Mouse (Mus musculus): ENCODE measurements around the gene Gtf2f1.
"Not testable (repeated sequence)": the region's sequence is repeated elsewhere in the genome, so short reads cannot be mapped to it uniquely, and the experiment has no call there.

The Gtf2f1 gene

DNA sequence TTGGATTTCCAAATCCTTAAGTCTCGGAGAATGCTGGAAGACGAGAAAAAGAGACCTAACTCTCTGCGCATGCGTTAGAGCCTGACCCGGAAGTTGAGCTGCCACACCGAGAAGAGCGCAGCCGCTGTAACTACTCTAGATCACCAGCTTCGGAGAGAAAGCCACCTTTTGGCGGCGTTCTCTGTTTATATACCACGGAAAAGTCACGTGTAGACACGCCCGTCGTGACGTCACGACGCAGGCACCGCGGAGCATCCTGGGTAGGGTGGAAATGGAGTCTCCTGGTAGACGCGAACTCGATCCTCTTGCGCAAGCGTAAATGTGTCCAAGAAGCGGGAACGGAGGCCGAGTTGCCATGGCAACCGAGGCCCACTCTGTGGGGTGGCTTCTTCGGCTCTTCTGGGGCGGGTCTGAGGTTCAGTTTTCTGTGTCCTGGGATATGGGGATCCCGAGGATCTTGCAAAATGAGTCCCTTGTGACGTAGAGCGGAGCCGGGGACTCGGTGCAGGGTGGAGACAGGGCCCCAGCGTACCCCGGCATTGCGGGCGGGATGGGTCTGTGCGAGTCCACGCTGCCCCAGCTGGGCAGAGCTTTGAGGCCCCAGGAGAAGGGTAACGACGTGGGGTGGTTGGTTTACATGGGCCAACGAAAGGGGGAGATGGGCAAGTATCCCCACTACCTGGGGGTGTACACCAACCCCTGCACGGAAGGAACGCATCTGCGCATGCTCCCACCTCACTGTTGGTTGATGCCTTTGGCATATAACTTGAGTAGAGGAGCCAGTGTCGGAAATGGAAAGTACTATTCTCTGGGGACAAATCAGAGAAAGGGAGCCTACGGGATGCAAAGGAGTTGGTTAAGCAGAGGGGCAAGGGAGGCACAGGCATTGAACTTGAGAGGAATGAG is at the start of gene Gtf2f1, which contains the start of gene Gm17949:
Gene Gtf2f1 (minus strand): TSS at position 53 of the 906 bp plus-strand sequence.
Gene Gm17949 (plus strand): TSS at position 234 of the 906 bp plus-strand sequence.
- peak; percentile 98 for DNase-seq (ENCODE audit: low spot score)

- peak; percentile 96 for DNase-seq (ENCODE audit: low spot score)
These were observed 49.2 kb upstream of the Gtf2f1 start for GRCm38 (mm10) chr17:57060231-57060801.

DNA sequence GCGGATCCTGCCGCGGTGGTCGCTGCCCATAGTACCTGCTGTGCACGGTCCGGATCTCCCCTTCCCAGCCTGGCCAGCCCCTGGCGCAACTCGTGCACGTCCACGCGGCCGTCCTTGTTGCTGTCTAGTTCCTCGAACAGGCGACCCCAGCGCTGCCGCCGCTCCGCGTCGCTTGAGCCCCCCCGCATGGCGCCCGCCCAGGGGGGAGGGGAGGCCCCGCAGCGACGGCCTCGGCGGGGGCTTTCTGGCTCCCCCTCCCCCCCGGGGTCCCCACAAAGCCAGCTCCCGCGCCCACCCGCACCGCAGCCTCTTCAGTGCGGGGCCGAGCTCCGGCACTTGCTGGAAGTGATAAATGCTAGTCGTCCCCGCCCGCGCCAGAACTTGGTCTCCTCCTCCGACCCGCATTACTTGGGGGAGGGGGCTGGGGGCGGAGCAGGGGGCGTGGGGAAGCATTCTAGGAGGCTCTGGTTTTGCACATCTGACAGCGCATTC is 48.4 kb upstream of the Gtf2f1 start, which contains the start of gene Slc25a23:
Gene Slc25a23 (minus strand): TSS at position 378 of the 492 bp plus-strand sequence.
- DNase-seq (ENCODE audit: low spot score) = peak; percentile 90

GRCm38 (mm10) chr17:57058891-57059485 is 47.9 kb upstream of the Gtf2f1 start, which contains the start of gene Crb3:
Gene Crb3 (plus strand): TSS chr17:57059105.
- DNase-seq (ENCODE audit: low spot score) = peak; percentile 34

DNA sequence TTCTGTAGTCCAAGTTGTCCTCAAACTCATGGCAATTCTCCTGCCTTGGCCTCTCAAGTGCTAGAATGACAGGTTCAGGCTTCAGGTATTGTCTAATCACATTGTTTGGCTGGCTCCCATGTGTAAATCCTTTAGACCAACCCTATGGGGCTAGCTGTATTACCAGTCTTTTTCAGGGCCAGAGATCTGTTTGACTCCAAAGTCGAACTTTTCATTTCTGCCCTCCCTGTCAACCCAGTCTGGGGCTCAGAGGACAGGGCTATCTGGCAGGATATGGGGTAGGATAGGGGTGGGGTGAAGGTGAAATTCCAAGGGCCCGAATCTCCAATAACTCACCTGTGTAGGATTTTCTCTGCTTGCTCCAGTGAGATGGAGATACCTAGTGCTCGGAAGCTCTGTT is 45.2 kb upstream of the Gtf2f1 start:
- no peak for DNase-seq (ENCODE audit: low spot score)

GRCm38 (mm10) chr17:57051679-57052078 is 40.6 kb upstream of the Gtf2f1 start:
- DNase-seq (ENCODE audit: low spot score) = not testable (repeated sequence)

DNA sequence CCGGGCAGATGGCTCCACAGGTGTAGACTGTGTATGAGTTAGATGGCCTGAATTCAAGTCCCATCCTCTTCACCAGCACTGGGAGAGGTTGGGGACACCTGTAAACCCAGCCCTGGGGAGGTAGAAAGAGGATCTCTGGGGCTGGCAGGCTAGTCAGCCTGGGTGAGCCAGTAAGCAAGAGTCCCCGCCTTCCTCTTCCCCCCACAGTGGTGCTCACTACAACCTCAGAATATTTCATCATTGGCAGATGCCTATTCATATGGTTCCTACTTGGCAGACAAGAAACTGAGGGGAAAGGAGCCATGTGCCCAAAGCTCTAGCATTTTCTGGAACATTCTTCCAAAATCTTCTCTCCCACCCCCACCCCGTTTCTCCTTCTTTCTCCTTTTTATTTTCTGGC is 37.7 kb upstream of the Gtf2f1 start:
- no peak for DNase-seq (ENCODE audit: low spot score)

GRCm38 (mm10) chr17:57047406-57047805 is 36.3 kb upstream of the Gtf2f1 start:
- DNase-seq (ENCODE audit: low spot score) = no peak

DNA sequence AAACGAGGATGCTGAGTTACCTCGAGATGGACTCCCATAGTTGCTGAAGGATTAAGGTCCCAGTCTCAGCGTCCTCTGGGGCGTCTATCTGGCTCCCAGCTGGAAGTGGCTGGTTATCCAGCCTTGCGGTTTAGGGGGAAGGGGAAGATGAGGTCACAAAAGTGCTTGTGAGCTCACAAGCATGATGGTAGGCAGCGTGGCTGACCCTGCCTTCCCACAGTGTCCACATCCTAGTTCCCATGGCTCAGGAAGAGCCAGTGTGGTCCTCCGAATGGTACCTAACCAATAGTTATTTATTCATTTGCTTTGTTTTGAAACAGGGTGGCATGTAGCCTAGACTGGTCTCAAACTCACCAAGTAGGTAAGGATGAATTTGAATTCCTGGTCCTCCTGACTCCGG is 30.5 kb upstream of the Gtf2f1 start, which contains the start of gene Slc25a41:
Gene Slc25a41 (minus strand): TSS at position 101 of the 400 bp plus-strand sequence.
- DNase-seq (ENCODE audit: low spot score) = no peak

DNA sequence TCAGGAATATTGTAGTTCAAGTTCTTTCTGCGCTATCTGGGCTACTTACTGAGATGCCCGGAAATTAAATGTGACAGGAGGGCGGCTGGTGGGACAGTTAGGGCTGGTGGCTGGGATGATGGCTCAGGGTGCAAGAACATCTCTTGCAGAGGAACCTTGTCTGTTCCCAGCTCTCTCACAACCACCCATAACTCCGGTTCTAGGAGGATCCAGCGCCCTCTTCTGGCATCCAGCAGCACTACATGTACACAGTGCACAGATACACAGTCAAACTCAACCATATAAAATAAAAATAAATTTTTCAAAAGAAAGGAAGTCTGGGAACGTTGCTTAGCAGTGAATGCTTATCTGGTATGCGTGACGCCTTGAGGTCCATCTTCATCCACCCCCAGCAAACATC is 27.9 kb upstream of the Gtf2f1 start:
- DNase-seq (ENCODE audit: low spot score) = no peak

GRCm38 (mm10) chr17:57032854-57033253 is 21.8 kb upstream of the Gtf2f1 start:
- no peak for DNase-seq (ENCODE audit: low spot score)

- DNase-seq (ENCODE audit: low spot score) = peak; percentile 100
These were observed 20.8 kb upstream of the Gtf2f1 start for GRCm38 (mm10) chr17:57031661-57032420.

DNA sequence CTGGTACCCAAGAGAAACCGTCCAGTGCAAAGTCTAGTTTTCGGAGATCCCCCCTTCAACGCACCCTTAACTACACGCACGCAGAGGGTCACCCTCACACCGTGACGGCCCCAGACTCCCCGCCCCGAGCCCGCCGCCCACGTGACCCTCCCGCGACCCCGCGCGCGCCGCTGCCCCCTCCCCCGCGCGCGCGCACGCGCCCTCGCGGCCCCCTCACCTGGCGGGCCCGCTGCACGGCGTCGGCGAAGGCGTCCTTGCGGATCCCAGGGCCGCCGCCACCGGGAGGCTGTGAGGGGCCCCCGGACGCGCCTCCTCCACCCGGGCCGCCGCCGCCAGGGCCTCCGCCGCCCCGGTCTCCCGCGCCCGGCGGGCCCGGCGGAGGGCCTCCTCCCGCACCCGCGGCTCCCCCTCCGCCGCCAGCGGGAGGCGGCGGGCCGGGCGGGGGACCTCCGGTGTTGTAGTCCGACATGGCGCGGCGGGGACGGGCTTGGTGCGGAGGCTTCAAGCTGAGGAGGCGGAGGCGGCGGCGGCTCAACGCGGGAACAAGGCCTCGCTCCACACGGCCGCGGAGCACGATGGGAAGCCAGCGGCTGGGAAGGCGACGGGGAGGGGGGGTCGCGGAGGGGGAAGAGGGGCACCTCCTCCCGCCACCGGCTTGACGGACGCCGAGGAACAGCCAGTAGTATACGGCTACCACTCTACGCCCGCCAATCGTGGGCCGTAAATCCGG is 20.0 kb upstream of the Gtf2f1 start, which contains the start of gene Khsrp:
Gene Khsrp (minus strand): TSS at position 592 of the 730 bp plus-strand sequence.
- DNase-seq (ENCODE audit: low spot score) = peak; percentile 55

GRCm38 (mm10) chr17:57029691-57030090 is 18.6 kb upstream of the Gtf2f1 start:
- no peak for DNase-seq (ENCODE audit: low spot score)

DNA sequence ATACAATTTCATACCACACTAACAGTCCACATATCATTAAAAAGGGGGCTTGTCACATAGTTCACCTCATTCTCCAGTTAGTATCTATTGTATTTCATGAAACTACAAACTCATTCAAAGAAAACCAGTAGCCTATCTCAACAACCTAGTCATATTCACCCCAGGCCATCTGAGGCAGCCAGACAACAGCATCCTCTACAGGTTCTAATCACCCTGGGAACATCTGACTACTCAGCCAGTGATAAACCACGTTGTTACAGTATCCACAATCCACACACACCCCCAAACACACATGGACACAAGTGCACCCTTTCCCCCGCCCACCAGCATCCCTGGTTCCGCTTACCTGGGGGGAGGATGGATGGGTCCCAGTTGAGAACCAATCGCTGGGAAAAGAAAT is 16.4 kb upstream of the Gtf2f1 start:
- DNase-seq (ENCODE audit: low spot score) = no peak

DNA sequence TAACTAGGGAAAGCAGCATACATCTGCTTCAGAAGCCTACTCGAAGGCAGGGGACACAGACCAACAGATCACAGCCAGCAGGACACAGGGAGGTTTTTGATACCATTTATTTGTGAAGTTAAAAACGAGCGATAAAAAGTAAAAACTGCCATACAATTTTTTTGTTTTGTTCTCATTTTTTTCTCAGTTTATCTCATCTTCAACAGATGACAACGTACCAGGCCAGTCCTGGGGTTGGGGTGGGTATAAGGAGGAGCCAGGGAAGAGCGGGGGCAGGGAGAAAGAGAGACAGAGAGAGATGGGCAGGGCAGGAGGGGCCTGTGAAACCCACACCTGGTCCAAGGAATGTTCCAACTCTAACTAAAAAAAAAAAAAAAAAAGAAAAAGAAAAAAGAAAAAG is 9.9 kb upstream of the Gtf2f1 start:
- DNase-seq (ENCODE audit: low spot score) = no peak

- no peak for DNase-seq (ENCODE audit: low spot score)
These were observed 8.6 kb upstream of the Gtf2f1 start for GRCm38 (mm10) chr17:57019693-57020092.

DNA sequence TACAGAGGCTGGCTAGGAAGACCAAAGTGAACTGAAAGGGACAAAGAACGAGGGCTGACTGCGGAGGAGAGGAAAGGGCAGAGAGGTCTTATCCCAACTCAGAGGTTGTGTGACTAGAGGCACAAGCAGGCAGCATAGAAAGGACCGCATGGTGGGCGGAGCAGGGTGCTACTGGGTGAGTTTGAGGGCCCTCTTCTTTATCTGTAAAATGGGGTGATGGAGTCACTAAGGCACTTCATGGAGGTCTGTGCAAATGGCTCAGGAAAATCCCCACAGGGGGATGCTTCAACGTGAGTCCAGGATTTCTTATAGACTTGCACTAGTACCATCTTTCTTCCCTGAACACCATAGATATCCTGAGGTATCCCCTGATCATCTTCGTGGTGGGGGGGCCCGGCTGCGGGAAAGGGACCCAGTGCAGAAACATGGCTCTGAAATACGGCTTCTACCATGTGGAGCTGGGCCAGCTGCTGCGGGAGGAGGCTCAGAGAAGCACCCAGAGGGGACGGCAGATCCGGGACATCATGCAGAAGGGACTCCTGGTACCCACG is 1.2 kb upstream of the Gtf2f1 start:
- no peak for DNase-seq (ENCODE audit: low spot score)

GRCm38 (mm10) chr17:57010911-57011235 is 215 bp downstream of the Gtf2f1 start:
- no peak for DNase-seq (ENCODE audit: low spot score)

- DNase-seq (ENCODE audit: low spot score) = no peak
These were observed 3.8 kb downstream of the Gtf2f1 start for GRCm38 (mm10) chr17:57007137-57007905.

All from yolk sac, embryonic 10.5 days (tissue).